Mouse (Mus musculus) brain, embryonic 14.5 days (tissue): ENCODE data around the gene Rassf1.

ENCODE experiments used
- CTCF ChIP-seq: fragments of 200-500 bp; IDR thresholded peaks from 2 replicates; pipeline ENCODE4 v1.5.1; 2012; ENCODE audit warnings: inconsistent platforms, mild to moderate bottlenecking, moderate library complexity, borderline replicate concordance; ENCODE audit not compliant: insufficient read depth, insufficient read length; ENCODE audit errors: extremely low read depth
- POLR2A ChIP-seq: fragments of 200-500 bp; IDR thresholded peaks from 2 replicates; pipeline ENCODE4 v1.6.1; 2012; ENCODE audit warnings: mild to moderate bottlenecking, inconsistent platforms, borderline replicate concordance; ENCODE audit not compliant: poor library complexity, insufficient read depth, insufficient read length, severe bottlenecking; ENCODE audit errors: extremely low read depth

GRCm38 (mm10) chr9:107611456-107612190 lies 60.3 kb downstream of the Rassf1 start:
- TF ChIP-seq CTCF: no peak
- TF ChIP-seq POLR2A: no peak
